Mouse (Mus musculus): ENCODE results near the gene Fam149a. TPM values are rescaled to one million over a fixed set of nuclear protein-coding genes. Genes with fewer than 3 reads are reported as not detected.

The Fam149a gene
- polyA plus RNA-seq, 1 experiment from 2014 or later: 12.8 TPM

Other genes starting within 250 kb of the Fam149a start
- gene F11, start 120.3 kb downstream of the Fam149a start, polyA plus RNA-seq (2014; fragmentation: Nextera tagmentation; extraction: Ambion mirVana): not detected in 2 replicates
- gene Klkb1, start 87.4 kb downstream of the Fam149a start, polyA plus RNA-seq (2014; fragmentation: Nextera tagmentation; extraction: Ambion mirVana): not detected in 2 replicates
- not detected in 2 replicates for gene Gm45753, start 73.8 kb downstream of the Fam149a start, polyA plus RNA-seq (2014; fragmentation: Nextera tagmentation; extraction: Ambion mirVana)
- 1.9 and 2.1 TPM in 2 replicates for gene Cyp4v3, start 49.1 kb downstream of the Fam149a start, polyA plus RNA-seq (2014; fragmentation: Nextera tagmentation; extraction: Ambion mirVana)
- gene Tlr3, start 28.8 kb upstream of the Fam149a start, polyA plus RNA-seq (2014; fragmentation: Nextera tagmentation; extraction: Ambion mirVana): 1.7 and 2.5 TPM in 2 replicates
- 65.0 and 69.1 TPM in 2 replicates for gene Sorbs2, start 125.5 kb upstream of the Fam149a start, polyA plus RNA-seq (2014; fragmentation: Nextera tagmentation; extraction: Ambion mirVana)